Comparison of ENCODE assay signal across 24 mouse cellular contexts in the genomic region with DNA sequence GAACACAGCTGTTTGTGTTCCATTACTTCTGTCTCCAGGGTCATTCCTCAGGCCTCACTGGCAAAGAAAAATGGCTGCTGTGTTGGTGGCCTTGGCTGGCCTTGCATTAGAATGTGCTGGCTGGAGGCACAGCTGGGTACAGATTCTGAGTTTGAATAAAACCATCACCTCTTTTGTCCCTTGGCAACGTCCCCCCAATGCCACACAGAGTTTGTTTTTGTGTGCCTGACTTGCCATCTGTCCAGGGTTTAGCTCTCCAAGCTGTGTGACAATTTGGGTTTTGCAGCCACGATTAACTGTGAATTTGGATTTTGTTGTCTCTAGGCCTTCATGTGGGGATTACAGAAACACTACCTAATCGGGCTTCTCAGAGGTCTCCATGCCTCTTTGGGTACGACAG.
DNase-seq lines count a peak whose midpoint lies in the region; ATAC-seq lines count a peak whose summit lies in the region.
"Had no signal": no experiment of that assay in that cellular context is flagged by ENCODE, and none has a peak within 500 bp of the region (broad histone marks: within the 10 kb centered on the region; RNA-seq: fewer than 3 reads in every experiment).

No protein-coding gene starts in this region.

- 0 out of 2 replicates have a peak, but pooled peaks have one; percentile 17 for ATAC-seq in hindbrain, embryonic 12.5 days (ENCODE audit: low FRiP score)
- no peak for ATAC-seq in hindbrain, embryonic 14.5 days (ENCODE audit: low FRiP score)
- ATAC-seq: midbrain, embryonic 15.5 days had no signal

- peaks cover 15% of the 10 kb centered on the region; the same call in 1 of the 2 replicates for H3K4me1 ChIP-seq in hindbrain, embryonic 12.5 days
- H3K4me1 ChIP-seq in hindbrain, embryonic 14.5 days (replicated peaks; ENCODE audit: control insufficient read depth, insufficient read depth, low read length): peaks cover 7% of the 10 kb centered on the region

- H3K9ac ChIP-seq in hindbrain, embryonic 12.5 days: no peak overlapping the region
- H3K9ac ChIP-seq in hindbrain, embryonic 14.5 days: no peak overlapping the region
- H3K9ac ChIP-seq: heart, embryonic 15.5 days; hindbrain, embryonic 13.5 days; limb, embryonic 13.5 days; lung, embryonic 15.5 days; midbrain, embryonic 15.5 days; neural tube, embryonic 15.5 days had no signal

- DNase-seq in adrenal gland, adult 2 months: peak; percentile 14
- no peak for DNase-seq in adrenal gland, postnatal 25 days
- DNase-seq in hindbrain, embryonic 14.5 days (ENCODE audit: low spot score): no peak
- peak; percentile 10 for DNase-seq in left cerebral cortex, postnatal 4 days
- no peak for DNase-seq in left cerebral cortex, postnatal 25 days (ENCODE audit: low spot score in 2 of 2)
- DNase-seq in right cerebral cortex, postnatal 4 days: no peak
- DNase-seq: adrenal gland, postnatal 14 days; cerebellum, adult 9-10 months; gastrocnemius, postnatal 10 days; heart, adult 11 months; retina, postnatal 1 day; right cerebral cortex, postnatal 25 days had no signal

- H3K4me2 ChIP-seq in hindbrain, embryonic 12.5 days (replicated peaks): no peak overlapping the region
- no peak overlapping the region for H3K4me2 ChIP-seq in hindbrain, embryonic 14.5 days (replicated peaks)
- H3K4me2 ChIP-seq: heart, embryonic 15.5 days; hindbrain, embryonic 13.5 days; limb, embryonic 13.5 days; liver, embryonic 11.5 days; lung, embryonic 15.5 days; midbrain, embryonic 15.5 days; neural tube, embryonic 15.5 days had no signal

- H3K27ac ChIP-seq in hindbrain, embryonic 12.5 days: no peak overlapping the region
- H3K27ac ChIP-seq in hindbrain, embryonic 14.5 days: no peak overlapping the region
- H3K27ac ChIP-seq: heart, embryonic 10.5 days; heart, embryonic 15.5 days; hindbrain, embryonic 13.5 days; limb, embryonic 13.5 days; lung, embryonic 15.5 days; midbrain, embryonic 10.5 days; midbrain, embryonic 15.5 days; neural tube, embryonic 15.5 days had no signal

- no peaks in the 10 kb centered on the region for H3K36me3 ChIP-seq in hindbrain, embryonic 12.5 days
- no peaks in the 10 kb centered on the region for H3K36me3 ChIP-seq in hindbrain, embryonic 14.5 days (replicated peaks; ENCODE audit: control insufficient read depth, insufficient read depth)
- H3K36me3 ChIP-seq: heart, embryonic 10.5 days; heart, embryonic 15.5 days; hindbrain, embryonic 13.5 days; limb, embryonic 13.5 days; lung, embryonic 15.5 days; midbrain, embryonic 10.5 days; midbrain, embryonic 15.5 days; neural tube, embryonic 15.5 days had no signal

- intact Hi-C loops in left cerebral cortex, postnatal 4 days (cut with DNase I): no loop called here
- intact Hi-C loops in left cerebral cortex, postnatal 25 days (cut with DNase I): no loop called here

- H3K27me3 ChIP-seq in hindbrain, embryonic 12.5 days: no peaks in the 10 kb centered on the region
- no peaks in the 10 kb centered on the region for H3K27me3 ChIP-seq in hindbrain, embryonic 14.5 days (ENCODE audit: control insufficient read depth, insufficient read depth, low read length)
- H3K27me3 ChIP-seq: CH12.LX; heart, embryonic 15.5 days; hindbrain, embryonic 13.5 days; limb, embryonic 13.5 days; lung, embryonic 15.5 days; midbrain, embryonic 15.5 days; neural tube, embryonic 15.5 days had no signal

- H3K4me3 ChIP-seq in hindbrain, embryonic 12.5 days: no peak overlapping the region
- H3K4me3 ChIP-seq in hindbrain, embryonic 14.5 days (replicated peaks; ENCODE audit: low read length): no peak overlapping the region
- H3K4me3 ChIP-seq: erythroblast, embryonic 14.5 days; heart, embryonic 10.5 days; heart, embryonic 15.5 days; hindbrain, embryonic 13.5 days; limb, embryonic 13.5 days; lung, embryonic 15.5 days; midbrain, embryonic 10.5 days; midbrain, embryonic 15.5 days; neural tube, embryonic 15.5 days had no signal

- no peaks in the 10 kb centered on the region for H3K9me3 ChIP-seq in hindbrain, embryonic 12.5 days (replicated peaks)
- H3K9me3 ChIP-seq in hindbrain, embryonic 14.5 days (ENCODE audit: control insufficient read depth, low read length): no peaks in the 10 kb centered on the region
- H3K9me3 ChIP-seq: heart, embryonic 10.5 days; heart, embryonic 15.5 days; hindbrain, embryonic 13.5 days; limb, embryonic 13.5 days; lung, embryonic 15.5 days; midbrain, embryonic 10.5 days; midbrain, embryonic 15.5 days; neural tube, embryonic 15.5 days had no signal

- 56% methylated on average over 4 of the region's 4 CpGs for WGBS in hindbrain, embryonic 12.5 days
- 50% methylated on average over 4 of the region's 4 CpGs for WGBS in hindbrain, embryonic 14.5 days

Comparison
In these comparisons a context has a peak if more than half of its experiments do, and no peak if none do; other contexts are left out.
1. DNase-seq: peak in adrenal gland, adult 2 months (single experiment) and left cerebral cortex, postnatal 4 days (single experiment); none in adrenal gland, postnatal 25 days (single experiment), hindbrain, embryonic 14.5 days (single experiment), left cerebral cortex, postnatal 25 days (0 of 2) and right cerebral cortex, postnatal 4 days (single experiment).